Comparison of ENCODE assay signal across 21 mouse cellular contexts in the genomic region with DNA sequence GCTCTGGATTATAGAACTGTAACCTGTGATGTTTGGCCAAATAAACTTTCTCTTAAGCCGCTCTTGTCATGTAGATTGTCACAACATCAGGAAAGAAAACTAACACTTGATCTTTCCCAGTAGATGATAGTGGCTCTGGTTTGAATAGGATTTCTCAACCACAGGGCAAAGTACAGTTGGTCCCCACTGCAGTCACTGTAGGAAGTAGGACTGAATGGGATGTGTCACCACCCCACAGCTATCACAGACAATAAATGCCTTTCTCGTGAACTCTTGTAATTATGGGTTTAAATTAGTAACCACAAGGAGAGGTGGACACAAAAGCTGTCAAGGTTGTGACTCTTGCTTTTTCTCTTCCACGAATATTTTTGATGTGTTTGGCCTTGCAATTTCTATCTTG.
DNase-seq lines count a peak whose midpoint lies in the region; ATAC-seq and TF ChIP-seq lines count a peak whose summit lies in the region.
"Had no signal": no experiment of that assay in that cellular context is flagged by ENCODE, and none has a peak within 500 bp of the region (broad histone marks: within the 10 kb centered on the region; RNA-seq: fewer than 3 reads in every experiment).

No protein-coding gene starts in this region.

- ATAC-seq in intestine, embryonic 15.5 days, result peak; percentile 75
- no peak for ATAC-seq in intestine, postnatal 0 days
- ATAC-seq in liver, postnatal 0 days, result no peak
- ATAC-seq in intestine, embryonic 16.5 days, result peak; percentile 84
- ATAC-seq: activated CD4-positive, CD25-positive, alpha-beta regulatory T cell, adult 4 months; CD4-positive, CD25-positive, alpha-beta regulatory T cell, adult 4 months; Patski had no signal

- WGBS in intestine, embryonic 15.5 days, result 68% methylated on average over 3 of the region's 3 CpGs
- WGBS in intestine, postnatal 0 days, result 56% methylated on average over 3 of the region's 3 CpGs
- WGBS in liver, adult 2 months, result 55% methylated on average over 3 of the region's 3 CpGs
- WGBS in liver, postnatal 0 days (ENCODE audit: insufficient replicate concordance), result 65% methylated on average over 3 of the region's 3 CpGs
- WGBS in intestine, embryonic 16.5 days, result 73% methylated on average over 3 of the region's 3 CpGs

- no peaks in the 10 kb centered on the region for H3K36me3 ChIP-seq in intestine, embryonic 15.5 days
- no peaks in the 10 kb centered on the region for H3K36me3 ChIP-seq in intestine, postnatal 0 days (ENCODE audit: control insufficient read depth, insufficient read depth)
- H3K36me3 ChIP-seq in liver, adult 2 months (ENCODE audit: control insufficient read depth, insufficient read depth, low read length), result no peaks in the 10 kb centered on the region
- H3K36me3 ChIP-seq in liver, postnatal 0 days (replicated peaks; ENCODE audit: insufficient read depth, low read length), result no peaks in the 10 kb centered on the region
- H3K36me3 ChIP-seq in intestine, embryonic 16.5 days (ENCODE audit: control insufficient read depth, insufficient read depth, low read length), result no peaks in the 10 kb centered on the region
- H3K36me3 ChIP-seq: G1E had no signal

- H3K27ac ChIP-seq in intestine, embryonic 15.5 days, result no peak overlapping the region
- no peak overlapping the region for H3K27ac ChIP-seq in intestine, postnatal 0 days (ENCODE audit: low read depth, low read length)
- no peak overlapping the region for H3K27ac ChIP-seq in liver, adult 2 months (replicated peaks; ENCODE audit: insufficient read depth, low read depth, low read length)
- no peak overlapping the region for H3K27ac ChIP-seq in liver, postnatal 0 days (ENCODE audit: low read depth)
- no peak overlapping the region for H3K27ac ChIP-seq in intestine, embryonic 16.5 days (ENCODE audit: low read length)

- no peaks in the 10 kb centered on the region for H3K27me3 ChIP-seq in intestine, embryonic 15.5 days (replicated peaks)
- H3K27me3 ChIP-seq in intestine, postnatal 0 days (replicated peaks; ENCODE audit: control insufficient read depth, insufficient read depth, low read length), result no peaks in the 10 kb centered on the region
- H3K27me3 ChIP-seq in liver, adult 2 months (ENCODE audit: control insufficient read depth, insufficient read depth, low read length), result no peaks in the 10 kb centered on the region
- H3K27me3 ChIP-seq in liver, postnatal 0 days (ENCODE audit: insufficient read depth, low read length), result no peaks in the 10 kb centered on the region
- H3K27me3 ChIP-seq in intestine, embryonic 16.5 days (replicated peaks; ENCODE audit: control insufficient read depth, insufficient read depth, low read length), result no peaks in the 10 kb centered on the region
- H3K27me3 ChIP-seq: CH12.LX, Patski had no signal

- TF ChIP-seq EP300 in liver, postnatal 0 days (IDR thresholded peaks at IDR 0.05; ENCODE audit: low read depth), result no peak

- no peak overlapping the region for H3K4me2 ChIP-seq in intestine, embryonic 15.5 days (replicated peaks)
- no peak overlapping the region for H3K4me2 ChIP-seq in intestine, postnatal 0 days (replicated peaks; ENCODE audit: low read depth)
- no peak overlapping the region for H3K4me2 ChIP-seq in liver, postnatal 0 days (ENCODE audit: low read depth, low read length)
- H3K4me2 ChIP-seq in intestine, embryonic 16.5 days (ENCODE audit: low read depth, low read length), result no peak overlapping the region

- no peak overlapping the region for H3K4me3 ChIP-seq in intestine, embryonic 15.5 days (replicated peaks)
- H3K4me3 ChIP-seq in intestine, postnatal 0 days (ENCODE audit: low read depth, low read length), result no peak overlapping the region
- no peak overlapping the region for H3K4me3 ChIP-seq in liver, adult 2 months (ENCODE audit: insufficient read depth, low read depth, low read length)
- H3K4me3 ChIP-seq in liver, postnatal 0 days (ENCODE audit: low read depth, low read length), result no peak overlapping the region
- no peak overlapping the region for H3K4me3 ChIP-seq in intestine, embryonic 16.5 days (ENCODE audit: low read length)

- H3K9me3 ChIP-seq in intestine, embryonic 15.5 days, result no peaks in the 10 kb centered on the region
- H3K9me3 ChIP-seq in intestine, postnatal 0 days (ENCODE audit: control insufficient read depth), result no peaks in the 10 kb centered on the region
- no peaks in the 10 kb centered on the region for H3K9me3 ChIP-seq in liver, postnatal 0 days (ENCODE audit: low read length)
- no peaks in the 10 kb centered on the region for H3K9me3 ChIP-seq in intestine, embryonic 16.5 days (ENCODE audit: control insufficient read depth, low read length)
- H3K9me3 ChIP-seq: G1E had no signal

- no peak for TF ChIP-seq POLR2A in liver, adult 2 months (IDR thresholded peaks at IDR 0.05; ENCODE audit: extremely low read depth, insufficient read depth, low read length)

- no peak overlapping the region for H3K9ac ChIP-seq in intestine, embryonic 15.5 days
- no peak overlapping the region for H3K9ac ChIP-seq in intestine, postnatal 0 days (ENCODE audit: low read depth, low read length)
- H3K9ac ChIP-seq in liver, adult 2 months (ENCODE audit: low read depth, low read length), result no peak overlapping the region
- no peak overlapping the region for H3K9ac ChIP-seq in liver, postnatal 0 days (replicated peaks)
- no peak overlapping the region for H3K9ac ChIP-seq in intestine, embryonic 16.5 days (ENCODE audit: low read depth, low read length)

- H3K79me2 ChIP-seq in liver, adult 2 months (ENCODE audit: control insufficient read depth, insufficient read depth, low read length), result no peaks in the 10 kb centered on the region

- peak; percentile 9 for DNase-seq in liver, adult 2 months (ENCODE audit: extremely low read depth, low read depth, low spot score)
- DNase-seq in liver, postnatal 0 days, result no peak
- no peak for DNase-seq in thymus, postnatal 0 days (ENCODE audit: low spot score)
- DNase-seq: adrenal gland, adult 2 months; adrenal gland, adult 8-10 months; adrenal gland, postnatal 10 days; adrenal gland, postnatal 14 days; adrenal gland, postnatal 25 days; adrenal gland, postnatal 36 days; B cell, adult 2 months; cerebellum, adult 11 months; cerebellum, adult 11-12 months; cerebellum, adult 18-20 months had no signal

- no peaks in the 10 kb centered on the region for H3K4me1 ChIP-seq in intestine, embryonic 15.5 days (replicated peaks)
- no peaks in the 10 kb centered on the region for H3K4me1 ChIP-seq in intestine, postnatal 0 days (replicated peaks; ENCODE audit: control insufficient read depth, insufficient read depth, low read length)
- H3K4me1 ChIP-seq in liver, adult 2 months (ENCODE audit: control insufficient read depth, insufficient read depth, low read length), result no peaks in the 10 kb centered on the region
- no peaks in the 10 kb centered on the region for H3K4me1 ChIP-seq in liver, postnatal 0 days (ENCODE audit: insufficient read depth)
- H3K4me1 ChIP-seq in intestine, embryonic 16.5 days (ENCODE audit: control insufficient read depth, insufficient read depth, low read length), result no peaks in the 10 kb centered on the region

- TF ChIP-seq CTCF in intestine, postnatal 0 days (IDR thresholded peaks at IDR 0.05; ENCODE audit: low read depth), result no peak
- no peak for TF ChIP-seq CTCF in liver, adult 2 months (IDR thresholded peaks at IDR 0.05; ENCODE audit: low read depth, low read length)
- TF ChIP-seq CTCF in liver, postnatal 0 days (IDR thresholded peaks at IDR 0.05; ENCODE audit: low read depth), result no peak

Comparison
In these comparisons a context has a peak if more than half of its experiments do, and no peak if none do; other contexts are left out.
1. ATAC-seq: peak in intestine, embryonic 15.5 days (single experiment) and intestine, embryonic 16.5 days (single experiment); none in intestine, postnatal 0 days (single experiment) and liver, postnatal 0 days (single experiment).